In genomic region chr13:20434071-20434470, GRCm38 (mm10) we compare ENCODE assay signal across 11 mouse cellular contexts.
DNase-seq lines count a peak whose midpoint lies in the region; ATAC-seq and TF ChIP-seq lines count a peak whose summit lies in the region.
"Had no signal": no experiment of that assay in that cellular context is flagged by ENCODE, and none has a peak within 500 bp of the region (broad histone marks: within the 10 kb centered on the region; RNA-seq: fewer than 3 reads in every experiment).

No protein-coding gene starts in this region.

- DNase-seq in Muller cell, postnatal 12 days (ENCODE audit: inconsistent ontology term) = peak; percentile 32
- DNase-seq in frontal cortex, postnatal 25 days (ENCODE audit: low spot score in 2 of 2) = no peak
- DNase-seq: liver; lung, postnatal 10 days; right cerebral cortex, postnatal 4 days had no signal

- no peaks in the 10 kb centered on the region for H3K27me3 ChIP-seq in forebrain, embryonic 12.5 days
- no peaks in the 10 kb centered on the region for H3K27me3 ChIP-seq in forebrain, embryonic 15.5 days
- no peaks in the 10 kb centered on the region for H3K27me3 ChIP-seq in intestine, postnatal 0 days (replicated peaks; ENCODE audit: control insufficient read depth, insufficient read depth, low read length)
- no peaks in the 10 kb centered on the region for H3K27me3 ChIP-seq in intestine, embryonic 15.5 days (replicated peaks)
- H3K27me3 ChIP-seq in forebrain, embryonic 13.5 days = no peaks in the 10 kb centered on the region

- no peak overlapping the region for H3K4me2 ChIP-seq in forebrain, embryonic 12.5 days
- no peak overlapping the region for H3K4me2 ChIP-seq in forebrain, embryonic 15.5 days (replicated peaks)
- H3K4me2 ChIP-seq in intestine, postnatal 0 days (replicated peaks; ENCODE audit: low read depth) = no peak overlapping the region
- H3K4me2 ChIP-seq in intestine, embryonic 15.5 days (replicated peaks) = no peak overlapping the region
- H3K4me2 ChIP-seq in forebrain, embryonic 13.5 days = no peak overlapping the region
- H3K4me2 ChIP-seq: heart, embryonic 11.5 days had no signal

- no peaks in the 10 kb centered on the region for H3K36me3 ChIP-seq in forebrain, embryonic 12.5 days (replicated peaks)
- no peaks in the 10 kb centered on the region for H3K36me3 ChIP-seq in forebrain, embryonic 15.5 days
- H3K36me3 ChIP-seq in intestine, postnatal 0 days (ENCODE audit: control insufficient read depth, insufficient read depth) = no peaks in the 10 kb centered on the region
- no peaks in the 10 kb centered on the region for H3K36me3 ChIP-seq in intestine, embryonic 15.5 days
- no peaks in the 10 kb centered on the region for H3K36me3 ChIP-seq in forebrain, embryonic 13.5 days (ENCODE audit: poor library complexity, severe bottlenecking)

- H3K27ac ChIP-seq in forebrain, embryonic 12.5 days = no peak overlapping the region
- H3K27ac ChIP-seq in forebrain, embryonic 15.5 days (replicated peaks) = no peak overlapping the region
- H3K27ac ChIP-seq in intestine, postnatal 0 days (ENCODE audit: low read depth, low read length) = no peak overlapping the region; the same call in 1 of the 2 replicates
- no peak overlapping the region for H3K27ac ChIP-seq in intestine, embryonic 15.5 days
- H3K27ac ChIP-seq in forebrain, embryonic 13.5 days = no peak overlapping the region

- ATAC-seq in forebrain, embryonic 12.5 days (ENCODE audit: low FRiP score) = peak; percentile 40; the same call in 1 of the 2 replicates
- ATAC-seq in forebrain, embryonic 15.5 days (replicated peaks) = no peak; the same call in 1 of the 2 replicates
- no peak for ATAC-seq in intestine, postnatal 0 days
- no peak for ATAC-seq in intestine, embryonic 15.5 days
- ATAC-seq in forebrain, embryonic 13.5 days = peak; percentile 61; the same call in 1 of the 2 replicates

- H3K4me3 ChIP-seq in forebrain, embryonic 12.5 days (replicated peaks) = no peak overlapping the region
- no peak overlapping the region for H3K4me3 ChIP-seq in forebrain, embryonic 15.5 days
- no peak overlapping the region for H3K4me3 ChIP-seq in intestine, postnatal 0 days (ENCODE audit: low read depth, low read length)
- no peak overlapping the region for H3K4me3 ChIP-seq in intestine, embryonic 15.5 days (replicated peaks)
- no peak overlapping the region for H3K4me3 ChIP-seq in forebrain, embryonic 13.5 days

- H3K9me3 ChIP-seq in forebrain, embryonic 12.5 days = no peaks in the 10 kb centered on the region
- H3K9me3 ChIP-seq in forebrain, embryonic 15.5 days = no peaks in the 10 kb centered on the region
- H3K9me3 ChIP-seq in intestine, postnatal 0 days (ENCODE audit: control insufficient read depth) = no peaks in the 10 kb centered on the region
- no peaks in the 10 kb centered on the region for H3K9me3 ChIP-seq in intestine, embryonic 15.5 days
- H3K9me3 ChIP-seq in forebrain, embryonic 13.5 days (replicated peaks) = no peaks in the 10 kb centered on the region

- peak; percentile 38 for TF ChIP-seq CTCF in intestine, postnatal 0 days (IDR thresholded peaks at IDR 0.05; ENCODE audit: low read depth)

- no peak overlapping the region for H3K9ac ChIP-seq in forebrain, embryonic 12.5 days
- H3K9ac ChIP-seq in forebrain, embryonic 15.5 days (replicated peaks) = no peak overlapping the region
- no peak overlapping the region for H3K9ac ChIP-seq in intestine, postnatal 0 days (ENCODE audit: low read depth, low read length)
- no peak overlapping the region for H3K9ac ChIP-seq in intestine, embryonic 15.5 days
- no peak overlapping the region for H3K9ac ChIP-seq in forebrain, embryonic 13.5 days

- 52% methylated on average over 4 of the region's 4 CpGs for WGBS in forebrain, embryonic 12.5 days
- WGBS in forebrain, embryonic 15.5 days = 30% methylated on average over 4 of the region's 4 CpGs
- WGBS in intestine, postnatal 0 days = 65% methylated on average over 4 of the region's 4 CpGs
- WGBS in intestine, embryonic 15.5 days = 62% methylated on average over 4 of the region's 4 CpGs
- 40% methylated on average over 4 of the region's 4 CpGs for WGBS in forebrain, embryonic 13.5 days

- no peaks in the 10 kb centered on the region for H3K4me1 ChIP-seq in forebrain, embryonic 12.5 days
- H3K4me1 ChIP-seq in forebrain, embryonic 15.5 days = no peaks in the 10 kb centered on the region; the same call in 1 of the 2 replicates
- no peaks in the 10 kb centered on the region for H3K4me1 ChIP-seq in intestine, postnatal 0 days (replicated peaks; ENCODE audit: control insufficient read depth, insufficient read depth, low read length)
- no peaks in the 10 kb centered on the region for H3K4me1 ChIP-seq in intestine, embryonic 15.5 days (replicated peaks)
- H3K4me1 ChIP-seq in forebrain, embryonic 13.5 days = peaks cover 7% of the 10 kb centered on the region; the same call in 1 of the 2 replicates

Comparison
In these comparisons a context has a peak if more than half of its experiments do, and no peak if none do; other contexts are left out.
1. ATAC-seq: peak in forebrain, embryonic 12.5 days (single experiment) and forebrain, embryonic 13.5 days (single experiment); none in forebrain, embryonic 15.5 days (single experiment), intestine, postnatal 0 days (single experiment) and intestine, embryonic 15.5 days (single experiment).